Mouse (Mus musculus): Measurements from ENCODE around the gene Ugt1a10. TPM values are rescaled to one million over a fixed set of nuclear protein-coding genes. Genes with fewer than 3 reads are reported as not detected.

The Ugt1a10 gene
- polyA plus RNA-seq, 1 experiment: not detected

- Histone ChIP-seq H3K27ac (ENCODE audit: insufficient read depth, low read depth, low read length) (no peak within 1 kb of the TSS), H3K4me1 (ENCODE audit: control insufficient read depth, insufficient read depth, low read length) (peaks cover 11% of the 10 kb centered on the region), H3K4me3 (ENCODE audit: insufficient read depth, low read depth, low read length) (peak within 1 kb of the TSS; percentile 69)
- WGBS: 7% methylated on average over 62 of the region's 62 CpGs
- TF ChIP-seq CTCF (IDR thresholded peaks at IDR 0.05; ENCODE audit: insufficient read depth, low read depth, low read length) (no peak), POLR2A (IDR thresholded peaks at IDR 0.05; ENCODE audit: insufficient read depth, low read depth, low read length) (peak; percentile 32; the same call in 1 of the 2 replicates)
Observed at GRCm38 (mm10) chr1:88205294-88205922, 150.2 kb downstream of the Ugt1a10 start, which contains the start of gene Dnajb3. Dnajb3 (minus strand) TSS chr1:88205782.

DNA sequence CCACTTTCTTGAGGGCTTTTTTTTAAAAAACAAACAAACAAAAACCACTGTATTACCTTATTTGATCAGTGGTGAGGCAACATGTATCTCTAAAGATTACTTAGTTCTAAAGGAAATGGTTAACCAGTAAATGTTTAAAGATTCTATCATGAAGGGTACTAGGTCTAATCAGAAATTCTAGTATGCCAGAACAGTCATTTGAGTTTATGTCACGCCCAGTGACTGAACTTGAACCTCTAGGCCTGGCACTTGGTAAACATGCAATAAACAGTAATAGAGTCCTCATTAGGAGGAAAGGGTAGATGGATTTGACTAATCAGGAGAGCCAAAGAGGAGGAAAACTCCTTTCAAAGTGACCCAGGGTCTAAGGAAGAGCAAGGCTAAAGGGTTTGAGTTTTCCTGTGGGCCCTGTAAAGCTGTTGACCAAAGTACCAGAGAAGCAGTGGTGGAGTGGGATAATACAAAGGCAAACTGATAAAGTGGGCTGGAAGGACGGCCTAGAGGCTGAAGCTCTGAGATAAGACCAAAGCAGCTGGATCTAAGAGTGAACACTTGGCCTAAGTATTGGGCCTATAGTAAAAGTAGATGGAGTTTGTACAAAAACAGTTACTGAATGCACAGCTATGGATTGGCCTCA, 151.8 kb downstream of the Ugt1a10 start:
- TF ChIP-seq POLR2A (IDR thresholded peaks at IDR 0.05; ENCODE audit: insufficient read depth, low read depth, low read length) (no peak), CTCF (IDR thresholded peaks at IDR 0.05; ENCODE audit: insufficient read depth, low read depth, low read length) (no peak)
- 92% methylated on average over 2 of the region's 2 CpGs for WGBS
- peaks cover 11% of the 10 kb centered on the region for H3K4me1 ChIP-seq (ENCODE audit: control insufficient read depth, insufficient read depth, low read length)
- no peak overlapping the region for H3K4me3 ChIP-seq (ENCODE audit: insufficient read depth, low read depth, low read length)
- no peak overlapping the region for H3K27ac ChIP-seq (ENCODE audit: insufficient read depth, low read depth, low read length)

- no peak within 1 kb of the TSS for H3K27ac ChIP-seq (ENCODE audit: insufficient read depth, low read depth, low read length)
- no peak within 1 kb of the TSS for H3K4me3 ChIP-seq (ENCODE audit: insufficient read depth, low read depth, low read length)
- 67% methylated on average over 8 of the region's 8 CpGs for WGBS
- TF ChIP-seq CTCF (IDR thresholded peaks at IDR 0.05; ENCODE audit: insufficient read depth, low read depth, low read length): no peak
- TF ChIP-seq POLR2A (IDR thresholded peaks at IDR 0.05; ENCODE audit: insufficient read depth, low read depth, low read length): no peak
- no peaks in the 10 kb centered on the region for H3K4me1 ChIP-seq (ENCODE audit: control insufficient read depth, insufficient read depth, low read length)
Observed at GRCm38 (mm10) chr1:88211812-88212211, 156.6 kb downstream of the Ugt1a10 start, which contains the start of gene Ugt1a1. Ugt1a1 (plus strand) TSS chr1:88211959.

DNA sequence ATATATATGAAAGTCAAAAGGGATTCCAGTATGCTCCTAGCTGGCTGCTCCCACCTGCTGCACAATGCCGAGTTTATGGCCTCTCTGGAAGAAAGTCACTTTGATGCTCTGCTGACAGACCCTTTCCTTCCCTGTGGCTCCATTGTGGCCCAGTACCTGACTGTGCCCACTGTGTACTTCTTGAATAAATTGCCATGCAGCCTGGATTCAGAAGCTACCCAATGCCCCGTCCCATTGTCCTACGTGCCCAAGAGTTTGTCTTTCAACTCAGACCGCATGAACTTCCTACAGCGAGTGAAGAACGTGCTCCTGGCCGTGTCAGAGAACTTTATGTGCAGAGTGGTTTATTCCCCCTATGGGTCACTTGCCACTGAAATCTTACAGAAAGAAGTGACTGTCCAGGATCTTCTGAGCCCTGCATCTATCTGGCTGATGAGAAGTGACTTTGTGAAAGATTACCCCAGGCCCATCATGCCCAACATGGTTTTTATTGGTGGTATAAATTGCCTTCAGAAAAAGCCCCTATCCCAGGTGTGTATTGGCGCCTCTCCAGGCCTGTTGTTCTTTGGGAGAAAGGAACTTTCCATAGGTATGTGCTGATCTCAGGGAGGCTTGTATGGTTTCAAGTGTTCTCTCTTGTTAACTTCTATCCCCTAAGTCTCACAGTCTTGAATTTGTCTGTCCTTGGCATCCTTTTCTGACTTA, 157.3 kb downstream of the Ugt1a10 start:
- no peak for TF ChIP-seq CTCF (IDR thresholded peaks at IDR 0.05; ENCODE audit: insufficient read depth, low read depth, low read length)
- no peak for TF ChIP-seq POLR2A (IDR thresholded peaks at IDR 0.05; ENCODE audit: insufficient read depth, low read depth, low read length)
- Histone ChIP-seq H3K4me3 (ENCODE audit: insufficient read depth, low read depth, low read length) (no peak overlapping the region), H3K4me1 (ENCODE audit: control insufficient read depth, insufficient read depth, low read length) (no peaks in the 10 kb centered on the region), H3K27ac (ENCODE audit: insufficient read depth, low read depth, low read length) (no peak overlapping the region)
- WGBS: 63% methylated on average over 8 of the region's 8 CpGs

DNA sequence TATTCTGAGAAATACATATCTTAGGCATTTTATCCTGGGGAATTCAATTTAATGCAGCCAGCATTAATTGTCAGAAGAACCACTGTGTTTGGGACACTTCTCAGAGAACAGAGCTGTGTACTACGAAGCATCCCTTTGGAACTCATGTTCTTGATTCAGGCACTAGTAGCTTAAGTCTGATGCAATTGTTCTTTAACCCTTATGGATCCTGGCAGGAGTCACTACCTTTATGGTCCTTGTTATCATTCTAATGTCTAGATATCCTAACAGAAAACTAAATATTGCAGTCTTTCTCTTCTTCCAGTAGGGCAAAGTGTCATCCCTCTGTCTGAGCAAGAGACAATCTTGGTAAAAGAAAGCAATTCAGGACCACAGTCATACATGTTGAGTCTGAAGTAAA, 157.9 kb downstream of the Ugt1a10 start:
- WGBS: 77% methylated on average over 1 of the region's 1 CpGs
- Histone ChIP-seq H3K27ac (ENCODE audit: insufficient read depth, low read depth, low read length) (no peak overlapping the region), H3K4me1 (ENCODE audit: control insufficient read depth, insufficient read depth, low read length) (no peaks in the 10 kb centered on the region), H3K4me3 (ENCODE audit: insufficient read depth, low read depth, low read length) (no peak overlapping the region)
- TF ChIP-seq CTCF (IDR thresholded peaks at IDR 0.05; ENCODE audit: insufficient read depth, low read depth, low read length): no peak
- no peak for TF ChIP-seq POLR2A (IDR thresholded peaks at IDR 0.05; ENCODE audit: insufficient read depth, low read depth, low read length)

GRCm38 (mm10) chr1:88213766-88214461, 158.7 kb downstream of the Ugt1a10 start:
- 76% methylated on average over 2 of the region's 2 CpGs for WGBS

DNA sequence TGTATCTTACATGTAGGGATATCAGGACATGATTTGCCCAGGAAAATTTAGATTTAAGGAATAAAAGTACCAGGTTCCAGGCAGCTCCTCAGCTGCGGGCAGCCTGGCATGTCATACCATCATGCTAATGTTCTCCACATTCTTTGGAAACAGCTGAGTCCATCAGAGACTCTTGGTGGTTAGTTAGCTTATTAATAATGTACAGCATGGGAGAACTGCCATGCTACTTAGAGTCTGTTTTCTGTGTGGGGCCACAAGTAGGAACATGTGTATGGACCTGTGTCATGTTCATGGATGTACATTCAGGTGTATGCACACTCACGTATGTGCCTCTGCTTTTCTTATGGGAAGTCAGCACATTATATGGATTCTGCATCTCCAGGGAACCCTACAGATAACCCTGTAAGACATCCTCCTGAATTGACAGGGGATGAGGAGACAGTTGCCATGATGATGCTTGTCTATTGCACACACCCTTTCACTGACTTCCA, 159.3 kb downstream of the Ugt1a10 start:
- no peak overlapping the region for H3K4me3 ChIP-seq (ENCODE audit: insufficient read depth, low read depth, low read length)
- WGBS: 76% methylated on average over 2 of the region's 2 CpGs

More at GRCm38 (mm10) chr1:88213766-88214461, 158.7 kb downstream of the Ugt1a10 start:
- H3K27ac ChIP-seq (ENCODE audit: insufficient read depth, low read depth, low read length): no peak overlapping the region
- no peaks in the 10 kb centered on the region for H3K4me1 ChIP-seq (ENCODE audit: control insufficient read depth, insufficient read depth, low read length)
- H3K4me3 ChIP-seq (ENCODE audit: insufficient read depth, low read depth, low read length): no peak overlapping the region
- TF ChIP-seq POLR2A (IDR thresholded peaks at IDR 0.05; ENCODE audit: insufficient read depth, low read depth, low read length) (no peak), CTCF (IDR thresholded peaks at IDR 0.05; ENCODE audit: insufficient read depth, low read depth, low read length) (no peak)

GRCm38 (mm10) chr1:88215466-88216380, 160.5 kb downstream of the Ugt1a10 start:
- TF ChIP-seq CTCF (IDR thresholded peaks at IDR 0.05; ENCODE audit: insufficient read depth, low read depth, low read length) (no peak), POLR2A (IDR thresholded peaks at IDR 0.05; ENCODE audit: insufficient read depth, low read depth, low read length) (no peak)
- WGBS: 72% methylated on average over 10 of the region's 10 CpGs
- H3K4me3 ChIP-seq (ENCODE audit: insufficient read depth, low read depth, low read length): no peak overlapping the region
- no peaks in the 10 kb centered on the region for H3K4me1 ChIP-seq (ENCODE audit: control insufficient read depth, insufficient read depth, low read length)
- no peak overlapping the region for H3K27ac ChIP-seq (ENCODE audit: insufficient read depth, low read depth, low read length)

More for the DNA sequence above, 159.3 kb downstream of the Ugt1a10 start:
- TF ChIP-seq CTCF (IDR thresholded peaks at IDR 0.05; ENCODE audit: insufficient read depth, low read depth, low read length): no peak
- TF ChIP-seq POLR2A (IDR thresholded peaks at IDR 0.05; ENCODE audit: insufficient read depth, low read depth, low read length): no peak
- H3K27ac ChIP-seq (ENCODE audit: insufficient read depth, low read depth, low read length): no peak overlapping the region
- no peaks in the 10 kb centered on the region for H3K4me1 ChIP-seq (ENCODE audit: control insufficient read depth, insufficient read depth, low read length)

Measured in olfactory bulb, adult 2 months (tissue).